Mouse (Mus musculus) cerebellum, adult (tissue): Measurements from ENCODE around the gene Sfmbt2.

Source experiments
- ATAC-seq: cut with Nextera tagmentation; 2 replicates; pipeline ENCODE4 v1.9.2; 2017; ENCODE audit warnings: mild to moderate bottlenecking, moderate library complexity, mixed read lengths; ENCODE audit not compliant: insufficient number of reproducible peaks, low FRiP score, low TSS enrichment

Gene Sfmbt2

DNA sequence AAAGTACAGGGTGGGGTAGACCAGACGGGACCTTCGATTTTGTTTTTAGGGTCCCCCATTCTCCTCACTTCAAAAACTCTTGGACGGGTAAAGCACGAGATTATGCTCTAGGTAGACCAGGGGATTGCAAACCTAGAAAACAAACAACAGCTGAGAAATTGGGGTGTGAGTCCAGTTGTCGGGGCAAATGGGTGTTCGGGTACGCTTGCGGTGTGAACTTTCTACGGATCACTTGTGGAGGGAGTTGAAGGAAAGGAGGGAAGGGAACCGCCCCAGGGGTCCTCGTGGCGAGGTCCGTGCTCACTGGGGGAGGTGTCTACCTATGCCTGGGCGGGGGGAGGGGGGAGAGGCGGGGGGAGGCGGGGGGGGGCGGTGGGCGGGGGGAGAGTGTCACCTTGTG is 1.6 kb downstream of the Sfmbt2 start:
- no peak for ATAC-seq

DNA sequence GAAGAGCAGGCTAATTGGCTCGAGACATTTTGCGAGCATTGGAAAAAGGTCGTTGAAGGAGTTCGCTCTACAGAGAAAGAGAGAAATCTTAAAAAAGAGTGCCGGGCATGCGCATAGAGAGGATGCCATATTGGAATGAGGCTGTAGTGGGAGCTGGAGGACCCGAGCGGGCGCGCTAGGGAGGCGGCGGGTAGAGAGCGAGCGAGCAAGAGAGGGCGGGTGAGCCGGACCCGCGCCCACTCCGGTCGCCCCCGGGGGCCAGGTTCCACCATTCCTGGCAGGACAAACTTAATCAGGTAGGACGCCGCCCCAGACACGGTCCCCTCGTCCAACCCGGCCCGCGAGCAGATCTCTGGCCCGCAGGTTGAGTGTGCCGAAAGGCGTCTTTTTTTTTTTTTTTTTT is 2.0 kb downstream of the Sfmbt2 start:
- ATAC-seq, result peak; percentile 41; the same call in 1 of the 2 replicates

DNA sequence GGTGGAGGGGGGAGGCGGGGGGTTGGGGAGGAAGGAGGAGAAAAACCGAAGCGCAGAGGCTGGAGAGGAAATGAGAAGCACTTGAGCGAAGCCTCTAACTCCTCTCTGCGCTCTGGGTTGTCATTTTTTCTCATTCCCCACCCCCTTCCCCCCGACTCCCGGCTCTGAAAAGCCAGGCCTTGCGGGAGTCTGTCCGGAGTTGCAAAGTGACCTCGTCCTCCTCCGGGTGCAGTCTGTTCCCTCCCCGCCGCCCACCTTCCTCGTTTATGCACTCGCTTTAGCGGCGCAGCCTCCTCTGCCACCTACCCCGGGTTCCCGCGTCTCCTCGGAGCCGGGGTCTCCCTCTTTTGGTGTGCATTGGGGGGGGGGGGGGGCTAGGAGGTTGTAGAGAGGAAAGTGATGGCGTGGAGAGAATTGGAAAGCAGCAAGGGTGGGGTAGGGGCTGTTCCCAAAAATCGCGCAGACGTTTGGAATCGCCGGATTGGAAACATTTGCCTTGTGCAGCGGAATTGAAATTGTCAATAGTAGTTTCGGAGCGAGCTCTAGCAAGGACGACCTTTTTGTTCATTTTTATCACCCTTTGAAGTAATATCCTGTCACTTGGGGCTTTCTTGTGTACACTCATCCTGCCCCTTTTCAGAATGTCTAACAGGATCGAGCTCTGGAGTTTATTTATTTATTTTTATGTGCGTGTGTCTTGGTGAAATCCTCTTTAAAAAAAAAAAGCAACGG is 2.6 kb downstream of the Sfmbt2 start:
- no peak for ATAC-seq

- ATAC-seq, result no peak
Observed at GRCm38 (mm10) chr2:10373508-10374206, 3.3 kb downstream of the Sfmbt2 start.

DNA sequence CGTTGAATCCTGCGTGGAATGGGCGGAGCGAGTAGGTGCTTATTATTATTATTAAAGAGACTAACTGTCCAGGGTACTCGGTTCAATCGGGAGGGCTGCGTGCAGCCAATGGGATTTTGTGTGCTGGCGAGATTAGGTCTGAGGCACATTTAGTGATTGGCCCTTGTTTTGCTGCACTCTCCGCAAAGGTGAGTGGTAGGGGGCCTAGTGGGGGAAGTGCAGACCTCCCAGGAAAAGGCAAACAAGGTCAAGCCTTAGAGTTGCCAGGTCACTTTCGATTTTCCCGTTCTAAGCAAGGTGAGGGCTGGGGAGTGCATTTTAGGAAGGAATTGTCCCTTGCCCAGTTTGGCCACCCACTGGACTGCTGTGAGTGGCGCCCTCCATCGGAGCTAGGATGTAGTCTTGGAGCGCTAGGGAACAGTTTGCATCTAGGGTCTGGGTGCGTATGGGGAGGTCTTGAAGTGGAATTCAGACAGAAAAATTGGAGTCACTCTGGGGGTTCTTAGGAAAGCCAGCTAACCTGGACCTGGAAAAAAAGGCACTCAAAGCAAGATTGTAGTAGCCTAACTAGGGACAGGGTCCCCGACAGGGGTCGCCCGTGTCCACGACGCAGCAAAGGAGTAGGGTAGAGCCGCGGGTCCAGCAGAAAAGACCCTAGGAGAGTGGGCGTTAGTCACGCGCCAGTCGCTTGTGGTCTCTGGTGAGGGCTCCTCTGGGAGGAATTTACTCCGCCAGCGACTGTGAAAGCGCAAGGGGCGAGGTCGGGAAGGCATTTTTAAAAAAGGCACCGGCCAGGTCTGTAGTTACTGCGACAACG is 4.1 kb downstream of the Sfmbt2 start:
- no peak; the same call in 1 of the 2 replicates for ATAC-seq

DNA sequence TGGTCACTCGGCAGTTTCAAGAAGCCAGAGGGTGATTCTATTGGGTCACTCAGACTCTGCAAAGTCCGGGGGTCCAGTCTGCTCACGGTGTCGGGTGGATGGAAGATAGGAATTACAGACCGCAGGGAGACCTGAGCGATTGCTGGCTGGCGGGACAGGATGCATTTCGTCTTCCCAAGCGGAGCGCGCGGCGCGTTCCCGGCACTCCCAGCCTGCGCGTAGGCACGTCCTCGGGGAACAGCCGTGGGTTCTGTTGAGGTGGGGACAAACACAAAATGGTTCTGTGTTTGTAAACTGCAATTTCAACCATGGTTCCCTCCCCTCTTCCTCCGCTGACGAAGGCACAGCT is 4.7 kb downstream of the Sfmbt2 start:
- ATAC-seq, result 0 out of 2 replicates have a peak, but pooled peaks have one; percentile 7

DNA sequence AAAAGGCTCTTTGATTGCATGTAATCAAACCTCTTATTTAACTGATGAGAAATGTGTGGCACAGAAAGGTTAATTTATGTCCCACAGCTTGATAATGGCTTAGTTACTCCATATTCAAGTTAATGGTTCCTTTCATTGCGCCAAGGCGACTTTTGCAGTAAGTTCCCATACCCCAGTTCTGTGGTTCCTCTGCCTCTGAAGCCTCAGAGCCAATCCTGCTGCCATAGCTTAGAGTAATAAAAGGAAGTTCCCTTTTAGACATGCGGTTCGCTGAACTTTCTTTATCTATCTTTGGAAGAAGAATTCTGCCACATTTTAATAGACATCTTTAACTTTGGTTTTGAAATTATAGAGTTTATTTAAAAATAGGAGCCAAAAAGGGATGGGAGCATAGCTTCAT is 19.7 kb downstream of the Sfmbt2 start:
- ATAC-seq, result no peak

DNA sequence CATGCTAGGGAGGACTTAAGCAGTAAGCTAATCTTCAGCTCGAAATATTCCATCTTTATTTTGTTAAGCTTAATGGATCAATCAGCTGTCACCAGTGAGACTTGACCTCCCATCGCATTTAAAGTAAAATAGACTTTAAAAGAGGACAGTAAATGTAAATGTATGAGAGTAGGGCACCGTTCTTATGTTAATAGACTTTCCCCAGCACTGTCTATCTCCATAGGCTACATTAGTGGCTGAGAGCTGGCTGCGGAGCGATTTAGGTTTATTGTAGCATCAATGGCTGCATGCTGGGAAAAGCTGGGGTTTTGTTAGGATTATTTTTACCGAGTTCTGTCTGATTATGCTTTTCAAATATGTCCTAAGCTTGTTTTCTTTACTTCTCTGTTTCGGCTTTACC is 20.5 kb downstream of the Sfmbt2 start:
- ATAC-seq, result no peak

GRCm38 (mm10) chr2:10395143-10395542 is 24.8 kb downstream of the Sfmbt2 start:
- no peak for ATAC-seq

DNA sequence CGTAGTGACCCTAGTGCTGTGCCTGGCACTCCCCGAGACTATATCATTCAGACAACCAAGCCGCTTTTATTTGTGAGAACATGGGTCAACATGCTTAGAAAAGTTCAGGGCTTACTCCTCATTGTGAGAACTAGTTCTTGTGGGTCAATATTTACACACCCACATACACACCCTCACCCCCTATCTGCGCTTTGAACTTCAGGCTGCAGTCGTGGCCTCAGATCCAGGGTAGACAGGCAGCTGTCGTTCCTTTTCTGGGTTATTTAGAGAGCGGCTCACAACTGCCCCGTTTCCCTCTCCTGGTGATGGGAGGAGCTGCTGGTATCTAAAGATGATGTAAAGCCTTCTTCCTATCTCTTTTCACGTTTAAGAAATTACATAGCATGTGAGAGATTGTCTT is 27.5 kb downstream of the Sfmbt2 start:
- ATAC-seq, result no peak

GRCm38 (mm10) chr2:10406151-10406550 is 35.8 kb downstream of the Sfmbt2 start:
- no peak for ATAC-seq

DNA sequence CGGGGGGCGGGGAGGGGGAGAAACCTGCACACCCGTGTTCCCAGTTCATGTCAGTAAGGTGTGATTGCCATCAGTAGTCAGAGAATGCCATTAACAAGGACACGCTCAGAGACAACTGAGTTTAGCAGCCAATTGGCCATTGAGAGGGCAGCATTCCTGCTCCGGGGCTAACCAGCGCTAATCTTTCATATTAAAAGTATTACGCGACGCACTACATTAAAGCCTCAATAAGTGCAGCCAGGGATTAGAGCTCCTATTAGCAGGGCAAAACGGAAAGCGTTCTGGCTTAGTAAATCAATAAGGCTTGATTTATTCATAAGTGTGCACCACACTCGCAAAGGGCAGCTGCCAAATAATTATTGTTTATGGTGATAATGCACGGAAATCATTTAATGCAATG is 39.1 kb downstream of the Sfmbt2 start:
- no peak for ATAC-seq

- ATAC-seq, result no peak
Observed at GRCm38 (mm10) chr2:10410069-10410468, 39.8 kb downstream of the Sfmbt2 start.

DNA sequence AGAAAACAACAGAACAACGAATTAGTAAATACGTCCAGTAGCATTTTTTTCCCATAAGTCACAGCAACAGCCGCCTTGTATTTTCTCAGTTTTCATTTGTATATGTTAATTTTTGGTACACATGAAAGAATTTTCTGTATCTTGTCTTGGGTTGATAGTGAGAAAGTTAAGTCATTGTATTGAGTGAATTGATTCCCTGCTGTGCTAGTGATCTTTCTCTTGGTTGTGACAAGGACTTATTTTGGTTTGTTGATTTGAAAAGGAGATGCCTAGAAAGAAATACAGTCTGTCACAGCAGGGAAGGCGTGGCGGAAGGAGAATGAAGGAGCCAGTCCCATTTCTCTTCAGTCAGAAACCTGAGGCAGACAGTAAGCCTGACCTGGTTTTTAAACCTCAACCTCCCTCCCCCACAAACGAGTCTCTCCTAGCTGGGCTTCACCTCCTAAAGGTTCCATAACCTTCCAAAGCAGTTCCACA is 50.7 kb downstream of the Sfmbt2 start:
- ATAC-seq, result no peak

DNA sequence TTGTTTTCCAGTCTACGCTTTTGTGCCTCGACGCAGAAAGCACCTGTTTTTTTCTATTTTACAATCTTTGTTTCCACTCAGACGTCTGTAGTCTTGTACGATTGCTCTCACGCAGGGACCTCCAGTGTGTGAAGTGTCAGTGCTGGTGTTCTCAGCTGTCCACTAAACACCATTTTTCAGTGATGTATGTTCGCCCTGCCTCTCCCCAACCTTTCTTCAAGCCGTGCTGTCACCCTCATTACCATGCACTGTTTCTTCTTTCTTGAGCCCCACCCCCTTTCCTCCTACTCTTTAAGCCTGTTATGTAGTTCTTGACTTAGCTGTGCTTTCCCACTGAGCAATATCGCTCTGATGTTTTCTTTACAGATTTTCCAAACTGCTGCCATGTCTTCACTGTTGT is 67.0 kb downstream of the Sfmbt2 start:
- ATAC-seq, result no peak

DNA sequence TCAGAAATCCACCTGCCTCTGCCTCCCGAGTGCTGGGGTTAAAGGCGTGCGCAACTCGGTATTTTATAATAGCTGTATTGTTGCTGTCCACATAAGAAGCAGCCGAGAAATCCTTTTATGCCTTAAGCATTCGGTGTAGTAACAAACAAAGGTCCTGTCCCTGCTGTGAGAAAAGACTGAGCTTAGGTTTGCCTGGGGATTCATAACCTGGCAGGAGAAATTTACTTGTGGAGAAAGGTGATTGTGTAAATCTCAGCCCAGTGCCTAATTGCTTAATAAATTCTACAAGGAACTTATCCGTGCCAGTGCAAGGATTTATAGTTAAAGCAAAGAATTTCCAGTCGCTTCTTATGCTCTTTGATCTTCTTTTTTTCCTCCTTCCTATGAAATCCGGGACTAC is 71.5 kb downstream of the Sfmbt2 start:
- no peak for ATAC-seq

DNA sequence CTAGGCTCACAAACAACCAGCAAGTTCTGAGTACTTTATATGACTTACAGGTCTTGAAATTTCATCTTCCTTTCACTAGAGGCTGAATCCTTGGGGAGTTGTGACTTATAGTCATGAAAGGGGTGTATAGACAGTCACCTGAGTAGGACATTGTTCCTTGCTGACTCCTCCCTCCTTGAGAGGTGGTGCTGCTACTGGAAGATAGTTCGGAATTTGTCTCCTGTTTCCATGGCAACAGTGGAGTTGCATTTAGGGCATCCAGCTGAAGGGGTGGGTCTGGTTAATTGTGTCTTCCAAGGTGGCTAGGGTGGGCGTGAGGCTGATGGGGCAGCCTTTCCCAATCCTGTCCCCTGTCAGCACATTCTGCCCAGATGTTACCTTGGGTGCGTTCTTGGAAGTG is 83.3 kb downstream of the Sfmbt2 start:
- ATAC-seq, result no peak

GRCm38 (mm10) chr2:10458309-10458708 is 88.0 kb downstream of the Sfmbt2 start:
- ATAC-seq, result no peak

DNA sequence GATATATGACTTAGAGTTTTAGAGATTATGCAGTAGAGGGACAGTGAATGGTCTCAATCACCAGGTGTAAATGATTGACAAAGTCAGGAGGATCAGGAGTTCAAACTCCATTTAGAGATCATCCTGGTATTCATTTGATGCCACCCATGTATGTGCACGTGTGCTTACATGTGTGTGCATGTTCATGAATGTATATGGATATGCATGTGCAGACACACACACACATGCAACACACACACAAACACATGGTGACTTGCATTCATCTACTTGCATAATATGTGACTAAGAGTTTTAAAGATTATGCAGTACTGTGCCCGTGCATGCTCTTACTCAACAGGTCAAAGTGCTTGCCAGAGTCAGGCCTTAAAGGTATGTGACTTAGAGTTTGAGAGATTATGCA is 146.2 kb downstream of the Sfmbt2 start:
- ATAC-seq, result no peak

GRCm38 (mm10) chr2:10521719-10522415 is 151.6 kb downstream of the Sfmbt2 start:
- no peak for ATAC-seq

DNA sequence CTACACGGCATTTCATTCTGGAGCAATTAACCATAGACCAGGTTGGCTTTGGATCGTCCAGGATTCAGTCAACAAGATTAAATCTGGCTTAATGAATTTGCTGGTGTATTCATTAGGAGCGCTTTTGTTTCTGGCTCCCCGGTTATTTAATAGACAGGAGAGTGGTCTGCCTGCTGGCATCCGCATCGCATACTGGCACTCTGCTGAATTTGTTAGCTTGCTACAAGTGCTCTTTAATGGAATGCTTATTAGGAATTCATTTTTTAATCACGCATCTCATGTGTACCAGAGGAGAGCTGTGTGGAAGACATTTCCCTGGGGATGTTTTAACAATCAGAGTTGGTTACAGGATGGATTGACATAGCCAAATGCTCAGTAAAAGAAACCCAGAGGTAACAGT is 155.3 kb downstream of the Sfmbt2 start:
- no peak for ATAC-seq
